Mouse (Mus musculus) liver, adult 2 months (tissue): Measurements from ENCODE around the gene Fnip2. TPM values are rescaled to one million over a fixed set of nuclear protein-coding genes. Genes with fewer than 3 reads are reported as not detected.

ENCODE experiments used
- DNase-seq: peaks from one replicate; pipeline ENCODE4 v3.0.0-alpha.2; 2011; ENCODE audit warnings: low read depth, low spot score; ENCODE audit errors: extremely low read depth
- H3K27ac ChIP-seq: fragments of 200-500 bp; replicated peaks from 2 replicates; pipeline ENCODE4 v1.5.1; 2012; ENCODE audit warnings: low read depth, mild to moderate bottlenecking, control low read depth, inconsistent platforms, low read length; ENCODE audit not compliant: insufficient read depth
- H3K27me3 ChIP-seq: fragments of 200-500 bp; 2 replicates; pipeline ENCODE4 v1.6.1; 2012; ENCODE audit warnings: mild to moderate bottlenecking, moderate library complexity, low read length, inconsistent platforms; ENCODE audit not compliant: control insufficient read depth, insufficient read depth
- H3K36me3 ChIP-seq: fragments of 200-500 bp; 2 replicates; pipeline ENCODE4 v1.6.1; 2012; ENCODE audit warnings: low read length, inconsistent platforms; ENCODE audit not compliant: control insufficient read depth, insufficient read depth
- H3K4me1 ChIP-seq: fragments of 200-500 bp; 2 replicates; pipeline ENCODE4 v1.6.1; 2011; ENCODE audit warnings: low read length; ENCODE audit not compliant: control insufficient read depth, insufficient read depth
- H3K4me3 ChIP-seq: fragments of 200-500 bp; 2 replicates; pipeline ENCODE4 v1.5.1; 2011; ENCODE audit warnings: low read depth, mild to moderate bottlenecking, control low read depth, low read length, moderate library complexity; ENCODE audit not compliant: insufficient read depth
- H3K79me2 ChIP-seq: fragments of 200-500 bp; 2 replicates; pipeline ENCODE4 v1.6.1; 2012; ENCODE audit warnings: inconsistent platforms, mild to moderate bottlenecking, low read length, moderate library complexity; ENCODE audit not compliant: control insufficient read depth, insufficient read depth
- H3K9ac ChIP-seq: fragments of 200-500 bp; 2 replicates; pipeline ENCODE4 v1.6.1; 2012; ENCODE audit warnings: low read depth, mild to moderate bottlenecking, control low read depth, inconsistent platforms, low read length
- CTCF ChIP-seq: fragments of 200-500 bp; IDR thresholded peaks from 2 replicates; pipeline ENCODE4 v1.5.1; 2011; ENCODE audit warnings: low read depth, low read length, control low read depth
- POLR2A ChIP-seq: fragments of 200-500 bp; IDR thresholded peaks from 2 replicates; pipeline ENCODE4 v1.6.1; 2011; ENCODE audit warnings: low read length, control low read depth; ENCODE audit not compliant: insufficient read depth; ENCODE audit errors: extremely low read depth
- WGBS: fragments of 180-500 bp; shearing (Covaris S2); methylation state at CpG from one replicate; pipeline ENCODE4 v1.1.7; 2018; 5-methylcytosine and 5-hydroxymethylcytosine counted together
- polyA plus RNA-seq: library from polyadenylated mRNA; depleted of rRNA; stranded (reverse); fragments of >200 nt; gene quantifications from 2 replicates; pipeline ENCODE4 v1.2.3, GENCODE M21; 2012
- total RNA-seq: library from RNA; depleted of rRNA; stranded (reverse); fragments of >200 nt; gene quantifications from 2 replicates; pipeline ENCODE4 v1.2.3, GENCODE M21; 2014

Gene Fnip2
- total and polyA plus RNA-seq, 2 experiments: 6.3 to 46.7 TPM

DNA sequence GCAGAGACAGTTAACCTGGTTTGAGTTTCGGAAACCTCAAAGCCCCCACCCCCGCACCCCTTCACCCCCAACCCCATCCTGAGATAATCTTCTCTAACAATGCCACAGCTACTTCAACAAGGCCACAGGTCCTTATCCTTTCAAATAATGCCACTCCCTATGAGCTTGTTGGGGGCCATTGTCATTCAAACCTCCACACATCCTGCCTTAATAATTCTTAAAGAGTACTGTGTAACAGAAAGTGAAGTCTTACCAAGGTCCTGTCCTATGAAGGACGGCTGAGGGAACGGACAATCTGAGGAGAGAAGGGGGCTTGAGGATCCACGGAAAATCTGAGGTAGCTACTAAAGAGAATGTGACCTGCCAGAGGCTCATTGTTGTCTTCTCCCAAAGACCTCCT, 132.6 kb downstream of the Fnip2 start:
- no peak overlapping the region for H3K27ac ChIP-seq
- 76% methylated on average over 5 of the region's 5 CpGs for WGBS
- H3K4me3 ChIP-seq: no peak overlapping the region
- no peaks in the 10 kb centered on the region for H3K36me3 ChIP-seq
- TF ChIP-seq POLR2A (no peak), CTCF (no peak)
- H3K27me3 ChIP-seq: no peaks in the 10 kb centered on the region
- H3K4me1 ChIP-seq: no peaks in the 10 kb centered on the region
- no peaks in the 10 kb centered on the region for H3K79me2 ChIP-seq
- no peak for DNase-seq
- no peak overlapping the region for H3K9ac ChIP-seq

DNA sequence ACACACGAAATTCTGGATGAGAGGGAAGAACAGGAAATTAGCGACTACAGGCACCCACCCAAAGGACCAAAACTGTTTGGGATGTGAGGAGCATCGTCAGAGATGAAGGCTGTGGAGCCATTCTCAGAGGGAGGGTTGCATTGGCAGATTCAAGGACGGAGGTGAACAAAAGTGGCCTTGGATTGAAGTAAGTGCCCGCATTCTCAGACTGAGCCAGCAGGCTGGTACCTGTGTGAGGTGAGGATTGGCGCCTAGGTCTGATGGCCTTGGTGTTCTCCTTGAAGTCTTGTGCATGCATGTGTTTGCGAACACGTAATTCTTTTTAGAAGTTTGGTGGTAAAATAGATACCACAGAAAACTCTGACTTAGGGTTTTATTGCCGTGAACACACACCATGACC, 133.2 kb downstream of the Fnip2 start:
- H3K36me3 ChIP-seq: no peaks in the 10 kb centered on the region
- H3K9ac ChIP-seq: no peak overlapping the region
- WGBS: 84% methylated on average over 9 of the region's 9 CpGs
- no peak overlapping the region for H3K27ac ChIP-seq
- no peaks in the 10 kb centered on the region for H3K79me2 ChIP-seq
- H3K4me3 ChIP-seq: no peak overlapping the region
- H3K27me3 ChIP-seq: no peaks in the 10 kb centered on the region
- DNase-seq: no peak
- no peak for TF ChIP-seq CTCF
- no peak for TF ChIP-seq POLR2A
- H3K4me1 ChIP-seq: no peaks in the 10 kb centered on the region

DNA sequence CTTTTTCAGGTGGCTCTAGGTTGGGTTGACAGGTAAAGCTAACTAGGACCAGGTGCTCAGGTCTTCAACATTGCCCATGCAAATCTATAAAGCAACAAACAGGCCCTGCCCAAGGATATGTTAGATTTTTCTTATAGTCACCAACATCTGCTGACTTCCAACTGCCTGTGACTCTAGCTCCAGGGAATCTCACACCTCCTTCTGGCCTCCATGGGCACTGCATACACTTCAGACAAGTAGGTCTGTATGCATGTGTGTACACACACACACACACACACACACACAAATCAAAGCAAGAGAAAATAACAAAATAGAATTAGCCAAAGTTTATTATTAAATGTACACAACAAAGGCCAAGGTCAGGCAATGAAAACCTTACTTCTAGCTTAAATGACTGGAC, 134.0 kb downstream of the Fnip2 start:
- Histone ChIP-seq H3K79me2 (no peaks in the 10 kb centered on the region), H3K4me1 (no peaks in the 10 kb centered on the region), H3K9ac (no peak overlapping the region), H3K27ac (no peak overlapping the region), H3K4me3 (no peak overlapping the region), H3K36me3 (no peaks in the 10 kb centered on the region), H3K27me3 (no peaks in the 10 kb centered on the region)
- TF ChIP-seq POLR2A (no peak), CTCF (peak; percentile 51; the same call in 1 of the 2 replicates)
- DNase-seq: peak; percentile 56

DNA sequence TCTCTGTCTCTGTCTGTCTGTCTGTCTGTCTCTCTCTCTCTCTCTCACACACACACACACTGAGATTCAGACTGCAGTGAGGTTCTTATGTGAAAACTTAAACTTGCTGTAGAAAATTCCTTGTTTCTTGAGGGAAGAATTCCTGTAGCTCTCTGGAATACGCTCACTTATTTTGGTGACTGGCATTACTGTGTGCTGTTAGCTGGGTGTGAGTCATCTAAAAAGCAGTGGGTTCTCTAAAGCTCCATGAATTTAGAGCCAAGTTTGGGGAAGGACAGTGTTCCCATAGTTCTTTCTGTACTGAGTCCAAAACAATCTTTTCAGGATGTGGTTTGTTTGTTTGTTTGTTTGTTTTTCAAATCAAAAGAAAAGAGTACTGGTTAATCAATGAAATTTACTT, 142.2 kb downstream of the Fnip2 start:
- no peak for DNase-seq
- Histone ChIP-seq H3K27ac (no peak overlapping the region), H3K27me3 (no peaks in the 10 kb centered on the region), H3K79me2 (no peaks in the 10 kb centered on the region), H3K9ac (no peak overlapping the region), H3K4me3 (no peak overlapping the region), H3K36me3 (no peaks in the 10 kb centered on the region), H3K4me1 (no peaks in the 10 kb centered on the region)
- TF ChIP-seq CTCF (no peak), POLR2A (no peak)
- WGBS: 87% methylated on average over 1 of the region's 1 CpGs

DNA sequence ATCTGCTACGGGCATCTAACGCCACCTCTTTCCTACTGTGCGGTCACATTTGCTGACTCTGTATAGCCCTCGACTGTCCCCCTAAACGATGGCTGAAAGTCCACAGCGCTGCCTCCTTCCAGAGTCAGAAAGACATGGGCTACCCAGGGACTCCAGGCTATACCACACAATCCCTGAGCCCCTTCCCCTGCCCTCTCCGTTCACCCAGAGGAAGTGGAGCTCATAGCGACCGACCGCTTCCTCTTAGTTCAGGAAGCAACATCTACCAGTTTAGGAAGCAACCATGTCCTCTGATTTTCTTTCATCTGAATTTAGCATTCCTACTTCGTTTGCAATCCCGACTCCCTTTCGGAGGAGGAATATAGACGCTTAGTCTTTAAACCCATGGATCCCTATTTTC, 148.7 kb downstream of the Fnip2 start:
- H3K27ac ChIP-seq: no peak overlapping the region
- H3K9ac ChIP-seq: no peak overlapping the region
- H3K4me1 ChIP-seq: peaks cover 7% of the 10 kb centered on the region; the same call in 1 of the 2 replicates
- TF ChIP-seq CTCF: no peak
- no peak for TF ChIP-seq POLR2A
- H3K79me2 ChIP-seq: no peaks in the 10 kb centered on the region
- no peak for DNase-seq
- H3K36me3 ChIP-seq: no peaks in the 10 kb centered on the region
- 86% methylated on average over 14 of the region's 14 CpGs for WGBS
- H3K4me3 ChIP-seq: no peak overlapping the region
- no peaks in the 10 kb centered on the region for H3K27me3 ChIP-seq

DNA sequence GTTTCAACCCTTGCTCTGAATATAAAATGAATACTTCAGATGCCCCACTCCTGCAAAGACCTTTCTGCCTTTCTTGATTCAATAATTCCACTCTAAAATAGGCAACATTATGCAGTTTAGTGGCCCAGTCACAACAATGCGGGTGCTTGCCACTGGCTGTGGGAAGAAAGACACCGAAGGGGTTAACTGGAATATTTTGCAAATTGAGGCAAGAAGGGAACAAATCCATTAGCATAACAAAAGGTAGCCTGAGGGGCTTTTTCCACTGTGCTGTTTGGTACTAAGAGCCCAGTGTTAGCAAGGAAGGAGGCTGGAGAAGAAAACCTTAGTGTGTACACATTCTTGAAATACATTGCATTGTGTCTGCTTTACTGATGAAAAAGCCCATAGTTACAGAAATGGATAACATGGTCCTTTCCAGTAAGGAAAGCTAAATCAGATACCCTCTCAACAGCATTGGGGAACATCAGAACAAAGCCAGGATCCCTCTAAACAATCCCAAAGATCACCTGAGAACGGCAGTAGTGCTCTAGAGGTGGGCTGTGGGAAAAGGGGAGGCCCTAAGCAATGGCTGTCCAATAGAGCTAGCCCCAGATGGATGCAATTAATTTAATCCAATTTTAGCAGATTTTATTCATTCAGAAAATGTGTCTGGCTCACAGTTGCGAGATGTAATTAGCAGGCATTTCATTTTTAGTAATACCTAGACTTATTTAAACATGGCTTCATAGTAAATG, 150.5 kb downstream of the Fnip2 start:
- Histone ChIP-seq H3K4me1 (peaks cover 10% of the 10 kb centered on the region), H3K79me2 (no peaks in the 10 kb centered on the region), H3K27me3 (no peaks in the 10 kb centered on the region), H3K9ac (no peak overlapping the region), H3K4me3 (no peak overlapping the region), H3K27ac (no peak overlapping the region), H3K36me3 (no peaks in the 10 kb centered on the region)
- 91% methylated on average over 4 of the region's 4 CpGs for WGBS
- TF ChIP-seq CTCF (no peak), POLR2A (no peak)
- no peak for DNase-seq
